Mouse (Mus musculus) hindbrain, embryonic 12.5 days (tissue): ENCODE results near the gene Grm4. TPM values are rescaled to one million over a fixed set of nuclear protein-coding genes. Genes with fewer than 3 reads are reported as not detected.
A peak's percentile ranks its signal among the peaks of the same experiment; 100 is the strongest.
"Not testable (repeated sequence)": the region's sequence is repeated elsewhere in the genome, so short reads cannot be mapped to it uniquely, and the experiment has no call there.

Experiments used
- ATAC-seq: fragments of 200-750 bp; cut with Nextera tagmentation; 2 replicates; pipeline ENCODE4 v1.8.0; 2017; ENCODE audit warnings: moderate TSS enrichment; ENCODE audit not compliant: low FRiP score
- H3K27ac ChIP-seq: fragments of 300-500 bp; sonication (generic); 2 replicates; pipeline ENCODE4 v1.5.1; 2016; ENCODE audit warnings: mild to moderate bottlenecking
- H3K27me3 ChIP-seq: fragments of 300-500 bp; sonication (generic); 2 replicates; pipeline ENCODE4 v1.6.1; 2016; ENCODE audit warnings: mild to moderate bottlenecking
- H3K36me3 ChIP-seq: fragments of 300-500 bp; sonication (generic); 2 replicates; pipeline ENCODE4 v1.6.1; 2016; ENCODE audit warnings: mild to moderate bottlenecking
- H3K4me1 ChIP-seq: fragments of 300-500 bp; sonication (generic); 2 replicates; pipeline ENCODE4 v1.6.1; 2016
- H3K4me2 ChIP-seq: fragments of 300-500 bp; sonication (generic); replicated peaks from 2 replicates; pipeline ENCODE4 v1.6.1; 2016; ENCODE audit warnings: mild to moderate bottlenecking
- H3K4me3 ChIP-seq: fragments of 300-500 bp; sonication (generic); 2 replicates; pipeline ENCODE4 v1.5.1; 2016; ENCODE audit warnings: mild to moderate bottlenecking
- H3K9ac ChIP-seq: fragments of 300-500 bp; sonication (generic); 2 replicates; pipeline ENCODE4 v1.6.1; 2016; ENCODE audit warnings: mild to moderate bottlenecking, moderate library complexity
- H3K9me3 ChIP-seq: fragments of 300-500 bp; sonication (generic); replicated peaks from 2 replicates; pipeline ENCODE4 v1.6.1; 2016; ENCODE audit warnings: mild to moderate bottlenecking
- WGBS: fragments of 180-500 bp; shearing (Covaris S2); methylation state at CpG from one replicate; pipeline ENCODE4 v1.1.7; 2016; 5-methylcytosine and 5-hydroxymethylcytosine counted together
- polyA plus RNA-seq: library from polyadenylated mRNA; unstranded; fragments of >200 nt; fragmentation: Nextera tagmentation; extraction: Ambion mirVana; gene quantifications from 2 replicates; pipeline ENCODE4 v1.2.1, GENCODE M21; 2016

The Grm4 gene
- polyA plus RNA-seq, 1 experiment from 2014 or later: 4.2 TPM

DNA sequence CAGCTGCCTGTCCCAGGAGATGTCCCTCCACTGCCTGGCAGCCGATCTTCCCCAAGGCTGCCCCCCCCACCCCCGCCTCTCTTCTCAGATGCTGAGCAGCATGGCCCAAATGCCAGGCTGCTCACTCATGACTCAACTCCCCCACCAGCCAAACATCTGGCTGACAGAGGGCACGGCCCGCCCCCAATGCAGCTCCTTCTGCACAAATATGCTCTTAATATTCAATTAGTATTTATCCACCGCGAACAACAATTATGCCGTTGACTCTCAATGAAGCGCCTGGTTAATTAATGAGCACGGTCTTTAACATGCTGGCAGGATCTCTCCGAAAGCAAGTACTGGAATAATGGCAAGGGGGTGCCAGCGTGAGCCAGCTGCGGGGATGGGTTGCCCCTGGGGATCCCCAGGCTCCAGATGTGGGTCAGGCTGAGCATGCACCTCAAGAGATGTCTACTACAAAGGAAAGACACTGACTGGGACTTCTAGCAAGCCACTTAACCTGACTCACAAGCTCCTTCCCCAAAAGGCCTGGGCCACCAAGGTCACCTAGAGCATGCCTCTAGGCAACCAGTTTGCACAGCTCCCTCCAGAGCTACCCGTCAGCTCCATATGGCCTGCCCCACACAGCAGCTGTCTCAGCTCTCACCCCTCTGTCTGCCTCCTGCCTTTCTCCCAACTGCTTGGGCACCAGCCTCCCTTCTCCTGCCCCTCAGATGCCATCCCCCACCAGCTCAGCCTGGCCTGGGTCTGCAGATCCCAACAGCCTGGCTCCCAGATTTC is 131.8 kb downstream of the Grm4 start:
- peak; percentile 38 for ATAC-seq

DNA sequence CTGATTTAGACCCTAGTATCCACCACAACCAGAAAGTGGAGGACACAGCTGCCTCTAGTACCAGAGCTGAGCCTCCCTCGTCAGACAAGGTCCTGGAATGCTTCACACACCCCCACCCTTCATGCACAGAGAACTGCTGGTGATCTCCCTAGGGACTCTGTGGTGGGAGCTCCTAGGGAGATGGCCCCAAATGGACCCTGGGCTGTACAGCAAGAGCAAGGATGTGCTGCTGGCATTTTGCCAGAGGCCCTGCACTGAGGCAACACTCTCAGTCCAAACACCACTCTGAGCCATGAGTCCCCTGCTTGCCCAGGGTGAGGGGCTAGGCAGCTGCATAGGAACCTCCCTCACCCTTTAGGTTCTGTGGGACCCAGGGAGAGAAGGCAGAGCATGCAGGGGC is 134.8 kb downstream of the Grm4 start:
- Histone ChIP-seq H3K27me3 (peaks cover 10% of the 10 kb centered on the region), H3K4me2 (no peak overlapping the region), H3K9me3 (no peaks in the 10 kb centered on the region), H3K27ac (no peak overlapping the region), H3K4me3 (no peak overlapping the region), H3K9ac (no peak overlapping the region), H3K4me1 (peaks cover 31% of the 10 kb centered on the region), H3K36me3 (no peaks in the 10 kb centered on the region)
- 70% methylated on average over 1 of the region's 1 CpGs for WGBS
- ATAC-seq: no peak

More for the DNA sequence above, 131.8 kb downstream of the Grm4 start:
- Histone ChIP-seq H3K4me2 (no peak overlapping the region), H3K4me1 (peaks cover 53% of the 10 kb centered on the region), H3K9me3 (no peaks in the 10 kb centered on the region), H3K36me3 (no peaks in the 10 kb centered on the region), H3K4me3 (no peak overlapping the region), H3K27ac (no peak overlapping the region), H3K9ac (no peak overlapping the region), H3K27me3 (peaks cover 10% of the 10 kb centered on the region)
- 51% methylated on average over 13 of the region's 13 CpGs for WGBS

DNA sequence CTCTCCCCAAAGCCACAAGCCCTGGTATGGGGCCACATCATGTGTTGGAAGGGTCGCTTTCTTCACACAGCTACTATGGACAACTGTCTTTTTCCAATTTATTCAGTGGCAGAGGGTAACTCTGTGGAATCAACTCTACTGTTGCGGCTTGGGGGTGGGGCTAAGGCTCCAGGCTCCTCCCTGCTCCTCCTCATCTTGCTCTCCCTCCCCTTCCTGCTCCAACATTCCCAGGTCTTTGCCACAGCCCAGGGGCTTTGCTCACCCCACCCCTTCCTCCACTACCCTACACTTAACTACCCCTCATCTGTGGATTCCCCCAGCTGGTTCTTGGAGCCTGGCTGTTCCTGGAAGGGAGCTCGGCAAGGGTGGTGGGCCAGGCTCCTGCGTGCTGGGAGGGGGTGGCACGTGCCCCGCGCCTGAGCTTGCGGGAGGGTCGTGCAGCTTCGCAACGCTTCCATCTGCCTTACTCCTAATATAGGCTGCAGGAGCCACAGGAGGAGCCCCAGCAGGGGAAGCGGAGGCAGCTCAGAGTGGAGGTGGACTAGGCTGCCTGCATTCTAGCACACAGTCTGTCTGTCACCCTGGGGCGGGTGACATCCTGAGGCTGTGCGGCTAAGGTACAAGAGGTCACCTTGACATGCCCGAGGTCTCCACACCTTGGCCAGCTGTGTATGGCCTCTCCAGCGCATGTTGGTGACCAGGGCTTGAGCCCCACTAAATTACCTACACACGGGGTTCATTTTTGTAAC is 135.5 kb downstream of the Grm4 start:
- H3K4me3 ChIP-seq: no peak overlapping the region
- WGBS: 46% methylated on average over 17 of the region's 17 CpGs
- no peaks in the 10 kb centered on the region for H3K9me3 ChIP-seq
- no peak for ATAC-seq
- H3K4me2 ChIP-seq: no peak overlapping the region
- H3K27ac ChIP-seq: no peak overlapping the region
- H3K9ac ChIP-seq: no peak overlapping the region
- peaks cover 31% of the 10 kb centered on the region for H3K4me1 ChIP-seq
- H3K36me3 ChIP-seq: no peaks in the 10 kb centered on the region
- H3K27me3 ChIP-seq: peaks cover 10% of the 10 kb centered on the region

DNA sequence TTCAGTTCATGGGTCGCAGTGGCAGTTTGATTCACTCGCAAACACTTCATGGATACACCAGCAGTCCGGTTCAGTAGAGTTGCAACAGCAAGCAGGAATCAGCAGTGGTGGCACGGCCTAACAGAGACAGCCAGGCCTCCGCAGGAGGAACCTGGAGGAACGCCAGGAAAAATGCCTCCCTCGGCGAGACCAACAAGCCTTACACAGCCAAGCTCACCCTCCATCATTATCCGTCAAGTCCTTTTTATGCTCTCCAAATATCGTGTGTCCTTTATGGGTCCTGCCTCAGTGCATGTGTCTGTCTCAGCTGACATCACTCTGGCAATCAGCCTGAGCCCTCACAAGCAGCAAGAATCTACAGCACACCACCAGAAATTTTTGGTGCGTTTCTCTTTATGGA is 138.3 kb downstream of the Grm4 start:
- no peak for ATAC-seq
- Histone ChIP-seq H3K36me3 (no peaks in the 10 kb centered on the region), H3K27ac (no peak overlapping the region), H3K9ac (no peak overlapping the region), H3K4me3 (no peak overlapping the region), H3K4me2 (no peak overlapping the region), H3K9me3 (no peaks in the 10 kb centered on the region), H3K4me1 (peaks cover 21% of the 10 kb centered on the region), H3K27me3 (peaks cover 10% of the 10 kb centered on the region)
- WGBS: 92% methylated on average over 11 of the region's 11 CpGs

DNA sequence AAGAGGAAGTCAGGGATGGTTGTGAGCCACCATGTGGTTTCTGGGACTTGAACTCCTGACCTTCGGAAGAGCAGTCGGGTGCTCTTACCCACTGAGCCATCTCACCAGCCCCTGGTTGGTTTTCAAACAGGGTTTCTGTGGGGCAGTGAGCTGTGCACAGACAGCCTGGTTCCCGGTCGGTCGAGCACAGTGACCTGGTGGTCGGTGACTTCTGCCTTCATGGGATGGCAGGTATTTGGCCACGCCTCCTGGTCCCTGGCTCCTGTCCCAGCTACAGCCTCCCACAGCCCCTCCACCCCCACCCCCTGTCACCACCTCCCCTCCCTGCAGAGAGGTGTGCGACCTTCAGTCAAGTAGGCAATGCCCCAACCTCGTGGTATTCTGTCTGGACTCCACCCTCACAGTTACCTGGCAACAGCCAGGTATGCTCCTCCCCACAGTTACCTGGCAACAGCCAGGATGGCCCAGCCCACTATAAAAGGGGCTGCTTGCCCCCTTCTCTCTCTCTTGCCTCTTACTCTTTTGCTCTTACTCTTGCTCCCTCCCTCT is 140.2 kb downstream of the Grm4 start:
- H3K36me3 ChIP-seq, H3K4me2 ChIP-seq, H3K27me3 ChIP-seq, H3K9me3 ChIP-seq, ATAC-seq, H3K9ac ChIP-seq, H3K4me3 ChIP-seq, H3K27ac ChIP-seq: not testable (repeated sequence)
- WGBS: 60% methylated on average over 9 of the region's 9 CpGs
- peaks cover 14% of the 10 kb centered on the region for H3K4me1 ChIP-seq

DNA sequence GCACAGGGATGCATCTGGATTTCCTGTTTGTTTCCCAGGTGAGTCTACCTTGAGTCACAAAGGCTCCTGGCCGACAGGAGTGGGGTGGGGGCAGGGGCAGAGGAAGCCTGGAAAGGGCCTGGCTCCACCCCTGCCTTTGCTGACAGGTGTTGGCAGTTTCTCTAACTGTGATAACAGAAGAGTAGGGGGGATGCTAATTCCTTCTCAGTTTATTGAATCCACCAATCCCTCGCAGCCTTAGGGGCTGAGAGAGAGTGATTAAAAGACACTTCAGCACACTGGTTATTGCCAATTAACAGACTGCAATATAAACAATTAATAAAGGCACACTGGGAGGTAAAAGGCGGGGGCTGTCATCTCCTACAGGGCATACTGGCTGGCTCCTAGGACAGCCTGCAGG is 142.2 kb downstream of the Grm4 start:
- Histone ChIP-seq H3K4me1 (peaks cover 7% of the 10 kb centered on the region; the same call in 1 of the 2 replicates), H3K4me2 (no peak overlapping the region), H3K27me3 (no peaks in the 10 kb centered on the region), H3K36me3 (no peaks in the 10 kb centered on the region), H3K9me3 (peaks cover 6% of the 10 kb centered on the region; the same call in 1 of the 2 replicates), H3K27ac (no peak overlapping the region), H3K9ac (no peak overlapping the region), H3K4me3 (no peak overlapping the region)
- ATAC-seq: no peak
- 50% methylated on average over 3 of the region's 3 CpGs for WGBS

DNA sequence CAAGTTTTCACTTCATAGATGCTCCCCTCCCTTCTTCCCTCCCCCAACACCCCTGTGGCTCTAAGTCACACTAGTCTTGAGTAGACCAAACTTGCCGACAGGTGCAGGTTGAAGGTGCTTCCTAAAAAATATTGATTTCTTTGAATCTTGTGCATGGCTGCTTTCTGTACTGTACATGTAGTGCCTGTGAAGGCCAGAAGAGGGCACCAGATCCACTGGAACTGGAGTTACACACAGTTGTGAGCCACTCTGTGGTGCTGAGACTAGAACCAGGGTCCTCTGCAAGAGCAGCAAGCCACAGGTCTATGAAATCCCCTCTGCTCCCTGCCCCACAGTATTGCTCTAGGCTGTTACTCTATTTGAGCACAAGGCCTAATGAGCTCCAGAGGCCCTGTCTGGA is 144.1 kb downstream of the Grm4 start:
- Histone ChIP-seq H3K9me3 (peaks cover 6% of the 10 kb centered on the region; the same call in 1 of the 2 replicates), H3K4me1 (peaks cover 12% of the 10 kb centered on the region), H3K4me2 (no peak overlapping the region), H3K9ac (no peak overlapping the region), H3K27ac (no peak overlapping the region), H3K27me3 (no peaks in the 10 kb centered on the region), H3K36me3 (no peaks in the 10 kb centered on the region), H3K4me3 (no peak overlapping the region)
- 97% methylated on average over 1 of the region's 1 CpGs for WGBS
- ATAC-seq: no peak

DNA sequence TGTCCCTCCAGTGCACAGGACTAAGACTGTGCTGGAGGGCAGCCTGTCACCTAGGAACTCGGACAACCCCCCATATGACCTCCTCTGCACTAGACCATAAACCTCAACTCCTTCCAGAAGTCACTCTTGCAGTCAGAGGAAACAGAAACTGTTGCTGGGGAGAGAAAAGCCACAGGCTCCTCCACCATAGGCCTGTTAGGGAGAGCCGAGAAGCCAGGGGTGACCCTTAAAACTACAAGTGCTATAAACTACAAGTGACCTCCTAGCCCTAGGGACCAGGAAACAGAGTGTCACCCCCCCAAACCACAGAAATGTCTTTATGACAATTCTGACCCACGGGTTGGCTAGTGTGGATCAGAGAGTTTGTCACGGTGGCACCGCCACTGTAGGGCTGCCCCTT is 145.7 kb downstream of the Grm4 start:
- 87% methylated on average over 5 of the region's 5 CpGs for WGBS
- Histone ChIP-seq H3K9me3 (peaks cover 6% of the 10 kb centered on the region; the same call in 1 of the 2 replicates), H3K4me1 (peaks cover 12% of the 10 kb centered on the region), H3K4me3 (no peak overlapping the region), H3K27me3 (no peaks in the 10 kb centered on the region), H3K4me2 (no peak overlapping the region), H3K36me3 (no peaks in the 10 kb centered on the region), H3K27ac (no peak overlapping the region), H3K9ac (no peak overlapping the region)
- ATAC-seq: no peak

Other genes with a start within 250 kb of the Grm4 start
- 161 and 162 TPM in 2 replicates for gene Hmga1, start 35.1 kb upstream of the Grm4 start, polyA plus RNA-seq
- gene AI413582, start 44.4 kb upstream of the Grm4 start, polyA plus RNA-seq: 19.8 and 21.9 TPM in 2 replicates
- gene Nudt3, start 102.1 kb upstream of the Grm4 start, polyA plus RNA-seq: 199 and 204 TPM in 2 replicates
- gene RPS10-NUDT3, start 113.8 kb upstream of the Grm4 start, polyA plus RNA-seq: not detected in 2 replicates
- gene Rps10, start 115.3 kb upstream of the Grm4 start, polyA plus RNA-seq: 618 and 712 TPM in 2 replicates
- gene Pacsin1, start 134.1 kb upstream of the Grm4 start, polyA plus RNA-seq: 11.0 and 13.4 TPM in 2 replicates
- gene Spdef, start 207.6 kb upstream of the Grm4 start, polyA plus RNA-seq: 0.35 and 0.48 TPM in 2 replicates